Mouse (Mus musculus) hindbrain, embryonic 13.5 days (tissue): Measurements from ENCODE around the gene Tmem141. TPM values are rescaled to one million over a fixed set of nuclear protein-coding genes. Genes with fewer than 3 reads are reported as not detected.

Experiments
- ATAC-seq: fragments of 200-750 bp; cut with Nextera tagmentation; 2 replicates; pipeline ENCODE4 v1.8.0; 2017; ENCODE audit warnings: moderate TSS enrichment; ENCODE audit not compliant: low FRiP score
- H3K27ac ChIP-seq: fragments of 300-500 bp; sonication (generic); 2 replicates; pipeline ENCODE4 v1.5.1; 2015; ENCODE audit warnings: inconsistent platforms, mild to moderate bottlenecking, moderate library complexity
- H3K27me3 ChIP-seq: fragments of 300-500 bp; sonication (generic); 2 replicates; pipeline ENCODE4 v1.6.1; 2015; ENCODE audit warnings: mild to moderate bottlenecking, inconsistent platforms
- H3K36me3 ChIP-seq: fragments of 300-500 bp; sonication (generic); 2 replicates; pipeline ENCODE4 v1.6.1; 2015; ENCODE audit warnings: mild to moderate bottlenecking, inconsistent platforms
- H3K4me1 ChIP-seq: fragments of 300-500 bp; sonication (generic); replicated peaks from 2 replicates; pipeline ENCODE4 v1.6.1; 2015; ENCODE audit warnings: inconsistent platforms
- H3K4me2 ChIP-seq: fragments of 300-500 bp; sonication (generic); 2 replicates; pipeline ENCODE4 v1.6.1; 2015; ENCODE audit warnings: inconsistent platforms, mild to moderate bottlenecking, moderate library complexity
- H3K4me3 ChIP-seq: fragments of 300-500 bp; sonication (generic); 2 replicates; pipeline ENCODE4 v1.5.1; 2015; ENCODE audit warnings: mild to moderate bottlenecking, inconsistent platforms
- H3K9ac ChIP-seq: fragments of 300-500 bp; sonication (generic); 2 replicates; pipeline ENCODE4 v1.6.1; 2015; ENCODE audit warnings: mild to moderate bottlenecking, inconsistent platforms
- H3K9me3 ChIP-seq: fragments of 300-500 bp; sonication (generic); 2 replicates; pipeline ENCODE4 v1.6.1; 2016; ENCODE audit warnings: inconsistent platforms
- WGBS: fragments of 180-500 bp; shearing (Covaris S2); methylation state at CpG from one replicate; pipeline ENCODE4 v1.1.7; 2015; 5-methylcytosine and 5-hydroxymethylcytosine counted together
- polyA plus RNA-seq: library from polyadenylated mRNA; unstranded; fragments of >200 nt; fragmentation: Nextera tagmentation; extraction: Ambion mirVana; gene quantifications from 2 replicates; pipeline ENCODE4 v1.2.1, GENCODE M21; 2015

Tmem141 gene
- polyA plus RNA-seq, 1 experiment from 2014 or later: 35.0 TPM

- Histone ChIP-seq H3K4me2 (peak within 1 kb of the TSS; percentile 96), H3K9me3 (no peaks in the 10 kb centered on the region), H3K27ac (peak within 1 kb of the TSS; percentile 91), H3K9ac (peak within 1 kb of the TSS; percentile 81), H3K36me3 (peaks cover 18% of the 10 kb centered on the region), H3K4me1 (peaks cover 57% of the 10 kb centered on the region), H3K4me3 (peak within 1 kb of the TSS; percentile 64), H3K27me3 (peaks cover 43% of the 10 kb centered on the region)
- ATAC-seq: peak; percentile 97
- WGBS: under 1% methylated on average over 44 of the region's 45 CpGs
Measured at GRCm38 (mm10) chr2:25574579-25575431, 47.0 kb downstream of the Tmem141 start, which contains the start of the genes Mamdc4 and Phpt1. TSS of gene Mamdc4 (minus strand) at chr2:25574845. TSS of gene Phpt1 (minus strand) at chr2:25575224.

GRCm38 (mm10) chr2:25574136-25574535 is 47.7 kb downstream of the Tmem141 start:
- H3K9me3 ChIP-seq: no peaks in the 10 kb centered on the region
- H3K27me3 ChIP-seq: peaks cover 37% of the 10 kb centered on the region
- 22% methylated on average over 11 of the region's 11 CpGs for WGBS
- H3K9ac ChIP-seq: peak overlapping the region; percentile 81
- peak overlapping the region; percentile 91 for H3K27ac ChIP-seq
- peak; percentile 9 for ATAC-seq
- H3K4me3 ChIP-seq: peak overlapping the region; percentile 64
- H3K4me1 ChIP-seq: peaks cover 50% of the 10 kb centered on the region
- H3K4me2 ChIP-seq: peak overlapping the region; percentile 96
- peaks cover 24% of the 10 kb centered on the region for H3K36me3 ChIP-seq

DNA sequence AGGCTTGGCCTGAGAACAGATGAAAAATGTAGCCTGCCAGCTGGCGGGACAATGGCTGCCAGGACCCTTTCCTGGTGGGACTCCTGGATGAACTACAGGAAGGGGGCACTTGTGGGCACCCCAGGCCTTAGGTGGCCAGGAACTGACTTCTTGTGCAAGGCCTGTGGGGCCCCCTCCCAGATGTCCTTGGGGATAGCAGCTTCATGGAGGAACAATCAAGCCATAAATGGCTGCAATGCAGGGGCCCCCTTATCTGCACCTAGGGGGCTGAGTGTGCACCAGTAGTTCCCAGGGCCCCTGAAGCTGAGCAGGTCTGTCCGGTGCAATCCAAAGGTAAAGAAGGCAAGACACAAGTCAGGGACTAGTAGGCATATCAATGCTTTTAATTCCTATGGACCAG is 48.7 kb downstream of the Tmem141 start:
- Histone ChIP-seq H3K27ac (no peak overlapping the region), H3K27me3 (peaks cover 26% of the 10 kb centered on the region), H3K9me3 (no peaks in the 10 kb centered on the region), H3K4me1 (peaks cover 40% of the 10 kb centered on the region), H3K4me3 (no peak overlapping the region), H3K4me2 (peak overlapping the region; percentile 96), H3K36me3 (peaks cover 35% of the 10 kb centered on the region), H3K9ac (peak overlapping the region; percentile 81; the same call in 1 of the 2 replicates)
- 96% methylated on average over 2 of the region's 2 CpGs for WGBS
- ATAC-seq: no peak

GRCm38 (mm10) chr2:25571221-25571620 is 50.6 kb downstream of the Tmem141 start:
- peaks cover 7% of the 10 kb centered on the region for H3K27me3 ChIP-seq
- no peaks in the 10 kb centered on the region for H3K9me3 ChIP-seq
- no peak for ATAC-seq
- H3K4me3 ChIP-seq: no peak overlapping the region
- peaks cover 53% of the 10 kb centered on the region for H3K36me3 ChIP-seq
- WGBS: 90% methylated on average over 4 of the region's 4 CpGs
- H3K9ac ChIP-seq: 0 out of 2 replicates have a peak overlapping the region, but pooled peaks have one; percentile 29
- no peak overlapping the region for H3K4me2 ChIP-seq
- H3K4me1 ChIP-seq: peaks cover 28% of the 10 kb centered on the region
- H3K27ac ChIP-seq: no peak overlapping the region

Other genes starting within 250 kb of the Tmem141 start
- 9.6 and 16.5 TPM in 2 replicates for gene Sapcd2, start 249.7 kb downstream of the Tmem141 start, polyA plus RNA-seq
- gene Entpd2, start 226.1 kb downstream of the Tmem141 start, polyA plus RNA-seq: 2.6 and 3.6 TPM in 2 replicates
- gene Npdc1, start 222.7 kb downstream of the Tmem141 start, polyA plus RNA-seq: 411 and 423 TPM in 2 replicates
- 0.19 TPM in 1 of 2 replicates, not detected in the other for gene Fut7, start 198.7 kb downstream of the Tmem141 start, polyA plus RNA-seq
- 10.0 and 11.6 TPM in 2 replicates for gene Abca2, start 193.3 kb downstream of the Tmem141 start, polyA plus RNA-seq
- 3.4 and 3.7 TPM in 2 replicates for gene Clic3, start 165.2 kb downstream of the Tmem141 start, polyA plus RNA-seq
- 91.6 and 98.8 TPM in 2 replicates for gene Paxx, start 160.9 kb downstream of the Tmem141 start, polyA plus RNA-seq
- gene Ptgds, start 152.0 kb downstream of the Tmem141 start, polyA plus RNA-seq: 50.3 and 50.5 TPM in 2 replicates
- gene Lcn12, start 128.1 kb downstream of the Tmem141 start, polyA plus RNA-seq: not detected in 2 replicates
- 119 and 125 TPM in 2 replicates for gene Fbxw5, start 121.3 kb downstream of the Tmem141 start, polyA plus RNA-seq
- 5.4 and 5.5 TPM in 2 replicates for gene C8g, start 120.3 kb downstream of the Tmem141 start, polyA plus RNA-seq
- 21.1 and 21.2 TPM in 2 replicates for gene Traf2, start 75.1 kb downstream of the Tmem141 start, polyA plus RNA-seq
- gene Edf1, start 64.2 kb downstream of the Tmem141 start, polyA plus RNA-seq: 409 and 436 TPM in 2 replicates
- 2.3 and 2.6 TPM in 2 replicates for gene Mamdc4, start 47.2 kb downstream of the Tmem141 start, polyA plus RNA-seq
- 179 and 182 TPM in 2 replicates for gene Phpt1, start 46.8 kb downstream of the Tmem141 start, polyA plus RNA-seq
- gene Ajm1, start 40.2 kb downstream of the Tmem141 start, polyA plus RNA-seq: 8.1 and 8.2 TPM in 2 replicates
- gene Rabl6, start 13.5 kb downstream of the Tmem141 start, polyA plus RNA-seq: 67.9 and 75.5 TPM in 2 replicates
- gene Ccdc183, start 4.3 kb downstream of the Tmem141 start, polyA plus RNA-seq: 0.21 and 0.25 TPM in 2 replicates
- gene Fcna, start 6.0 kb upstream of the Tmem141 start, polyA plus RNA-seq: 2.5 and 3.3 TPM in 2 replicates
- gene Lcn8, start 31.1 kb upstream of the Tmem141 start, polyA plus RNA-seq: not detected in 2 replicates
- not detected in 2 replicates for gene Lcn5, start 35.9 kb upstream of the Tmem141 start, polyA plus RNA-seq
- not detected in 2 replicates for gene Lcn6, start 54.8 kb upstream of the Tmem141 start, polyA plus RNA-seq
- gene Lcn10, start 60.7 kb upstream of the Tmem141 start, polyA plus RNA-seq: not detected in 2 replicates
- gene Obp2a, start 78.0 kb upstream of the Tmem141 start, polyA plus RNA-seq: not detected in 2 replicates
- 126 and 129 TPM in 2 replicates for gene Bmyc, start 84.7 kb upstream of the Tmem141 start, polyA plus RNA-seq
- not detected in 2 replicates for gene Obp2b, start 115.0 kb upstream of the Tmem141 start, polyA plus RNA-seq
- not detected in 2 replicates for gene Lcn3, start 143.6 kb upstream of the Tmem141 start, polyA plus RNA-seq
- not detected in 2 replicates for gene Lcn11, start 155.0 kb upstream of the Tmem141 start, polyA plus RNA-seq
- gene Gm13539, start 160.3 kb upstream of the Tmem141 start, polyA plus RNA-seq: not detected in 2 replicates
- not detected in 2 replicates for gene Glt6d1, start 193.8 kb upstream of the Tmem141 start, polyA plus RNA-seq
- not detected in 2 replicates for gene Lcn9, start 201.1 kb upstream of the Tmem141 start, polyA plus RNA-seq
- gene Sohlh1, start 225.2 kb upstream of the Tmem141 start, polyA plus RNA-seq: not detected in 2 replicates
- 11.1 TPM in 2 replicates for gene Kcnt1, start 241.7 kb upstream of the Tmem141 start, polyA plus RNA-seq